Mouse (Mus musculus) kidney, adult 2 months (tissue): Measurements from ENCODE around the gene Nfib.

Experiments
- CTCF ChIP-seq: fragments of 200-500 bp; conservative IDR thresholded peaks from 2 replicates; pipeline ENCODE4 v1.5.1; 2011; ENCODE audit warnings: low read depth, mild to moderate bottlenecking, control low read depth, low read length, moderate library complexity, mixed read lengths; ENCODE audit not compliant: insufficient read depth, insufficient read length
- POLR2A ChIP-seq: fragments of 200-500 bp; IDR thresholded peaks from one replicate; pipeline ENCODE4 v1.6.1; 2011; ENCODE audit warnings: low read depth, low read length, control low read depth

DNA sequence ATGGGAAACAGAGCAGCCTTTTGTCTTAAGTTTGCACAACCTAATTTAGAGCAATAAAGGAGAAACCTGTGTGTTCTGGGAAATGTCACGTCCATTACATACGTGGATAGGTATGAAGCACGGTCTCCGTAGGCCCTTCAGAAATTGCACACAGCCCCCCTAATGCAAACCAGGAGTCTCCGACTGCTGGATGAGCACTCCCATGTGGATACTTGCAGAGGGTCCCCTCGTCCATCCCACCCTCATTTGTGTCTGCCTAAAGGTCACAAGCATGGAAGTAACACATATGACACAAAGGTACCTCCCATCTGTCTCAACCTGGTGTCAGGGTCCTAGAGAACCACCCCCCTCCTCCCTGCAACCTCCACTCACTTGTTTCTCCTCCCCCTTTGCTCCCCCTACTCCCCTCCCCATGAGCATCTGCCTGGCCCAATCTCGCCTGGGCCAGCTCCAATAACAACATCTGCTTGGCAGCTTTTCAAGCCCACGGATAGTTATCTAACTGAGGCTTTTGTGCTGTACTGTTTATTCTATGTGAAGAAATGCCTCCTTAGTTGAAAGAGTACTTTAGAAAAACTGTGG lies 241.4 kb downstream of the Nfib start:
- TF ChIP-seq CTCF: no peak
- no peak for TF ChIP-seq POLR2A
